Mouse (Mus musculus): ENCODE data around the gene Tet2. TPM values are rescaled to one million over a fixed set of nuclear protein-coding genes. Genes with fewer than 3 reads are reported as not detected.
"Not testable (repeated sequence)": the region's sequence is repeated elsewhere in the genome, so short reads cannot be mapped to it uniquely, and the experiment has no call there.

The Tet2 gene
- 3.9 and 4.3 TPM in 2 replicates for polyA plus RNA-seq (2015; fragmentation: Nextera tagmentation; extraction: Ambion mirVana)

- DNase-seq (peak; percentile 70), ATAC-seq (peak; percentile 62)
- Histone ChIP-seq H3K27me3 (ENCODE audit: insufficient read depth, low read length) (no peaks in the 10 kb centered on the region), H3K4me3 (ENCODE audit: low read depth, low read length) (peak within 1 kb of the TSS; percentile 65), H3K9ac (replicated peaks) (peak within 1 kb of the TSS; percentile 85), H3K4me2 (ENCODE audit: low read depth, low read length) (peak within 1 kb of the TSS; percentile 91), H3K9me3 (ENCODE audit: low read length) (no peaks in the 10 kb centered on the region), H3K27ac (ENCODE audit: low read depth) (peak within 1 kb of the TSS; percentile 94), H3K4me1 (ENCODE audit: insufficient read depth) (peaks cover 9% of the 10 kb centered on the region; the same call in 1 of the 2 replicates), H3K36me3 (replicated peaks; ENCODE audit: insufficient read depth, low read length) (no peaks in the 10 kb centered on the region)
- 1% methylated on average over 48 of the region's 73 CpGs for WGBS (ENCODE audit: insufficient replicate concordance)
- no peak for TF ChIP-seq CTCF (IDR thresholded peaks at IDR 0.05; ENCODE audit: low read depth)
- 0 out of 2 replicates have a peak, but pooled peaks have one; percentile 45 for TF ChIP-seq EP300 (IDR thresholded peaks at IDR 0.05; ENCODE audit: low read depth)
Measured at GRCm38 (mm10) chr3:133544551-133545303, at the start of gene Tet2. Gene Tet2, minus strand, starts transcription at chr3:133545139.

GRCm38 (mm10) chr3:133592995-133593394 is 48.1 kb upstream of the Tet2 start:
- 58% methylated on average over 2 of the region's 2 CpGs for WGBS (ENCODE audit: insufficient replicate concordance)
- not testable (repeated sequence) for H3K4me3 ChIP-seq (ENCODE audit: low read depth, low read length); H3K4me1 ChIP-seq (ENCODE audit: insufficient read depth); H3K4me2 ChIP-seq (ENCODE audit: low read depth, low read length); H3K27ac ChIP-seq (ENCODE audit: low read depth); ATAC-seq; DNase-seq; H3K36me3 ChIP-seq (replicated peaks; ENCODE audit: insufficient read depth, low read length); H3K27me3 ChIP-seq (ENCODE audit: insufficient read depth, low read length); H3K9me3 ChIP-seq (ENCODE audit: low read length); H3K9ac ChIP-seq (replicated peaks)

GRCm38 (mm10) chr3:133590506-133591152 is 45.7 kb upstream of the Tet2 start:
- Histone ChIP-seq H3K36me3 (replicated peaks; ENCODE audit: insufficient read depth, low read length) (no peaks in the 10 kb centered on the region), H3K4me3 (ENCODE audit: low read depth, low read length) (no peak overlapping the region), H3K27me3 (ENCODE audit: insufficient read depth, low read length) (no peaks in the 10 kb centered on the region), H3K4me2 (ENCODE audit: low read depth, low read length) (no peak overlapping the region), H3K4me1 (ENCODE audit: insufficient read depth) (no peaks in the 10 kb centered on the region), H3K27ac (ENCODE audit: low read depth) (no peak overlapping the region), H3K9ac (replicated peaks) (no peak overlapping the region), H3K9me3 (ENCODE audit: low read length) (no peaks in the 10 kb centered on the region)
- DNase-seq (no peak), ATAC-seq (no peak)
- TF ChIP-seq CTCF (IDR thresholded peaks at IDR 0.05; ENCODE audit: low read depth) (no peak), EP300 (IDR thresholded peaks at IDR 0.05; ENCODE audit: low read depth) (no peak)
- 78% methylated on average over 7 of the region's 7 CpGs for WGBS (ENCODE audit: insufficient replicate concordance)

GRCm38 (mm10) chr3:133585010-133585409 is 40.1 kb upstream of the Tet2 start:
- H3K9ac ChIP-seq (replicated peaks), result no peak overlapping the region
- no peaks in the 10 kb centered on the region for H3K27me3 ChIP-seq (ENCODE audit: insufficient read depth, low read length)
- no peak overlapping the region for H3K4me2 ChIP-seq (ENCODE audit: low read depth, low read length)
- no peak for TF ChIP-seq EP300 (IDR thresholded peaks at IDR 0.05; ENCODE audit: low read depth)
- 0 out of 2 replicates have a peak, but pooled peaks have one; percentile 8 for TF ChIP-seq CTCF (IDR thresholded peaks at IDR 0.05; ENCODE audit: low read depth)
- no peak overlapping the region for H3K4me3 ChIP-seq (ENCODE audit: low read depth, low read length)
- 0 out of 2 replicates have a peak, but pooled peaks have one; percentile 37 for ATAC-seq
- peak overlapping the region; percentile 40; the same call in 1 of the 2 replicates for H3K27ac ChIP-seq (ENCODE audit: low read depth)
- peaks cover 5% of the 10 kb centered on the region; the same call in 1 of the 2 replicates for H3K4me1 ChIP-seq (ENCODE audit: insufficient read depth)
- no peak for DNase-seq
- no peaks in the 10 kb centered on the region for H3K36me3 ChIP-seq (replicated peaks; ENCODE audit: insufficient read depth, low read length)
- no peaks in the 10 kb centered on the region for H3K9me3 ChIP-seq (ENCODE audit: low read length)
- 54% methylated on average over 2 of the region's 2 CpGs for WGBS (ENCODE audit: insufficient replicate concordance)

GRCm38 (mm10) chr3:133583411-133584025 is 38.6 kb upstream of the Tet2 start:
- no peak overlapping the region for H3K9ac ChIP-seq (replicated peaks)
- no peak for TF ChIP-seq CTCF (IDR thresholded peaks at IDR 0.05; ENCODE audit: low read depth)
- TF ChIP-seq EP300 (IDR thresholded peaks at IDR 0.05; ENCODE audit: low read depth), result no peak
- no peak for DNase-seq
- H3K4me3 ChIP-seq (ENCODE audit: low read depth, low read length), result no peak overlapping the region
- peak overlapping the region; percentile 13; the same call in 1 of the 2 replicates for H3K4me2 ChIP-seq (ENCODE audit: low read depth, low read length)
- H3K27ac ChIP-seq (ENCODE audit: low read depth), result peak overlapping the region; percentile 42
- no peaks in the 10 kb centered on the region for H3K9me3 ChIP-seq (ENCODE audit: low read length)
- ATAC-seq, result peak; percentile 16; the same call in 1 of the 2 replicates
- peaks cover 5% of the 10 kb centered on the region; the same call in 1 of the 2 replicates for H3K4me1 ChIP-seq (ENCODE audit: insufficient read depth)
- 49% methylated on average over 9 of the region's 9 CpGs for WGBS (ENCODE audit: insufficient replicate concordance)
- H3K36me3 ChIP-seq (replicated peaks; ENCODE audit: insufficient read depth, low read length), result no peaks in the 10 kb centered on the region
- no peaks in the 10 kb centered on the region for H3K27me3 ChIP-seq (ENCODE audit: insufficient read depth, low read length)

- TF ChIP-seq EP300 (IDR thresholded peaks at IDR 0.05; ENCODE audit: low read depth) (no peak), CTCF (IDR thresholded peaks at IDR 0.05; ENCODE audit: low read depth) (no peak)
- no peak overlapping the region for H3K4me2 ChIP-seq (ENCODE audit: low read depth, low read length)
- H3K4me3 ChIP-seq (ENCODE audit: low read depth, low read length), result no peak overlapping the region
- ATAC-seq (peak; percentile 73), DNase-seq (no peak)
- WGBS (ENCODE audit: insufficient replicate concordance), result 32% methylated on average over 4 of the region's 4 CpGs
- no peaks in the 10 kb centered on the region for H3K27me3 ChIP-seq (ENCODE audit: insufficient read depth, low read length)
- peaks cover 5% of the 10 kb centered on the region; the same call in 1 of the 2 replicates for H3K4me1 ChIP-seq (ENCODE audit: insufficient read depth)
- H3K9me3 ChIP-seq (ENCODE audit: low read length), result no peaks in the 10 kb centered on the region
- H3K36me3 ChIP-seq (replicated peaks; ENCODE audit: insufficient read depth, low read length), result no peaks in the 10 kb centered on the region
- peak overlapping the region; percentile 44; the same call in 1 of the 2 replicates for H3K27ac ChIP-seq (ENCODE audit: low read depth)
- no peak overlapping the region for H3K9ac ChIP-seq (replicated peaks)
Measured at GRCm38 (mm10) chr3:133582969-133583368, 38.0 kb upstream of the Tet2 start.

Measured in liver, postnatal 0 days (tissue).